Mouse (Mus musculus) WW6 (cell line): Measurements from ENCODE around the gene Prkag3.

Experiments used
- DNase-seq: peaks from one replicate; pipeline ENCODE4 v3.0.0-alpha.2; 2013; ENCODE audit warnings: low read depth, low spot score

Prkag3 gene

DNA sequence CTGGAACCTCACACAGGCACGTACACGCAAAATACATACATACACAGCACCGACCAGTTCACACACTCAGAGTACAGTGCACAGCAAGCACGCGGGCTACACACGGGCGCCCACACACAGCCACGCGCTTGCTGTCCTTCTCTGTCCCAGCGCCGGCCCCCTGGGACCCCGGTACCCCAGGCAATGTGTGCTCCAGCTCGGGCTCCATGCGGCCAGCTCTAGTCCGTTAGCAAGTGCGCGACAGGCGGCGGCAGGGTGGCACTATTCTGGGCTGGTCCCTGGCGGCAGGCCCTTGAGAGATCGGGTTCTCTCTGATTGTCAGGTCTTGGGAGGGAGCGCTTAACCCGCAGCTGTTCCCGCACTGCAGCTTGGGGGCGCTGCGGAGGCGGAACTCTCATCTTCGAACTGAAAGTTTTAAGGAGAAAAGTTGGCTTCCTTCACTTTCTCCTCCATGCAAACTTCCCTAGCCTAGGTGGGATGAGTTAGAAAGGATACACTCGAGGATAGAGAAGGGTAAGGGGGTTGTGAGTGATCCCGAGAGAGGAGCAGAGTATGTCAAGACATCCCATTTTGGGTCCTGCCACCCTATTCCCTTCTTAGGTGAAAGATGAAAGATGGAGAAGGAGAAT is at the start of gene Prkag3:
Gene Prkag3, minus strand, starts transcription at position 579 of the 629 bp plus-strand sequence.
- DNase-seq = no peak

DNA sequence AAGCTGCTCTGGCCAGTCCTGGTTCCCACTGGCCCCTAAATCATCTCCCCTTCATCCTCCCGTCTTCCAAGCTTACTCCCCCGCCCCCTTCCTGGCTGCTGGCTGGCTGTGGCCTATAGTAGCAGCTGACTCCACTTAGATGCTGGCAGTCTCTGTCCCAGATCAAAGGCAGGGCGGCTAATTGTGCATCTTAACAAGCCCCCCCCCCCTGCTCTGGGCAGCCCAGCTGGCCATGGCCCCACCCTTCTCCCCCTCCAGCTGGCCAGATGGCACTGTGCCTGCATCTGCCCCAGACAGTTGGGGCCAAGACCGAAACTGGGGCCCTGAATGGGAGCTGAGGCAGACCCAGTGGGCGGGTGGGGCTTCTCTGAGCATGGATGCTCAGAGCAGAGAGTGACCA is 48.4 kb upstream of the Prkag3 start:
- no peak for DNase-seq

DNA sequence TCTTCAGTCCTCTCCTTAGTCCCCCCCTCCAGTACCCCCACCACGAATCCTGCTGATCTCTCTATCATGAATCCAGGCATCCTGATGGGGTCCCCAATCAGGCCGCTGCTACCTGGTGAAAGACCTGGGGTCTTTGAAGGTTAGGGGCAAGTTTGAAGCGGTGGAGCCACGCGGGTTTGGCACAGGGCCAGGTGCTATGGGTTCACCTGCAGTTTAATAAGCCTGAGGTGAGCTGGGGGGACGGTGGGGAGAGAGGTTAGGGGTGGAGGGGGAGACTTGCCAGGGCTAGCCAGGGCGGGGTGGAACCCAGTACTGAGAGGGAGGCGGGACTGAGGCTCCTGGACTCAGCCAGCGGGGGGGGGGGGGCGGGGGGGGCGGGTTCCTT is 46.1 kb upstream of the Prkag3 start:
- no peak for DNase-seq

DNA sequence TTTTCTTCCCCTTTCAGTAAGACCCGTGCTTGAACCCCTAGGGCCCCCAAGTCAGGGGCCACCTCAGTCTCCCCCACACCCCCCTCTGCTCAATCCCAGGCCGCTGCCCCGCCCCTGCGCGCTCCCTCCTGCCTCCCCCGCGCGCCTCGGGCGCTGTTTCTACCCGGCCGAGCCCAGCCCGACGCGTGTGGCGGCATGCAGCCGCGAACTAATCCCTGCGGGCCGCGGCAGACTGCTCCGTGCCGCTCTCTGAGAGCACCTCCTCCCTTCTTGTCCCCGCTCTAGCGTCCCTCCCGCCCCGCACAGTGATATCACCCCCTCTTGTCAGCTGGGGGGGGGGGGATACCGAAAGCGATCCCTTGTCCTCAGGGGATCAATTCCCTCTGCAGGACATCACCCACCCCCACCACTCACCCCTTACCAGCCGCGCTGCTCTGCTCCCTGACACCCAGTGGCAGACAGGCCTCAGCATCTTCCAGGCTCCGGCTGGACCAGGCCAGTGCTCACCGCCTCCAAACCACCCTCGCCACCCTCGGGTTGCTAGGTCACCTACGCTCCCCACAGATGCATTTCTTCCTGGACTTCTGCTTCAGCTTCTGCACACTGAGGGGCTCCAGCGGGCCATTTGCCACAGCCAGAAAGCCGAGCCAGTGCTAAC is 45.6 kb upstream of the Prkag3 start:
- DNase-seq = no peak

DNA sequence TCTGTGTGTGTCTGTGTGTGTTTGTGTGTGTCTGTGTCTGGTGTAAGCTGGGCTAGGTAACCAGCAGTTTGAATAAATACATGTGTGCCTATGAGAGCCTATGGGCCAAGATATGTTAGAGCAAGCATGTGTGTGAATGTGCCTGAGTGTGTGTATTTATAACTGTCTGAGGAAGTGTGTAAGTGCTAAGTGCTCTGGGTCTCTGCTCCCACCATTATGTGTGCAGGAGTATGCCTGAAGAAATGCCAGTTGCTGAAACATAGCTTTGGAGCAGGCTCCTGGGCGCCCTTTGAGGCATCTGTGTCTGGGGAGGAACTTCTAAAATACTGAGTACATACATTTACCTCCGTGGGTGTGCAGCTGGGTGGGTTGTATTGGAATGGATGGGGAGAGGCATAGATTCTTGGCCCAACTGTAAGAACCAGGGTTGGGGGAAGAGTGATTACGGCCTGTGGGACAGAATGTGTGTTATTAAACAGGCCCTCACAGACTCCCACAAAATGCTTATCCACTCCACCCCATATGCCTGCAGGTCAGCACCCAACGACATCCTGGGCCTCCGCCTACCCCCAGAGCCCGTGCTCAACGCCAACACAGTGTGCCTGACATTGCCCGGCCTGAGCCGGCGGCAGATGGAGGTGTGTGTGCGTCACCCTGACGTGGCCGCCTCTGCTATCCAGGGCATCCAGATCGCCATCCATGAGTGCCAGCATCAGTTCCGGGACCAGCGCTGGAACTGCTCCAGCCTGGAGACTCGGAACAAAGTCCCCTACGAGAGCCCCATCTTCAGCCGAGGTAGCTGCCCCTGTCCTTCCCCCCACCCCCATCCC is 44.0 kb upstream of the Prkag3 start:
- DNase-seq = no peak

DNA sequence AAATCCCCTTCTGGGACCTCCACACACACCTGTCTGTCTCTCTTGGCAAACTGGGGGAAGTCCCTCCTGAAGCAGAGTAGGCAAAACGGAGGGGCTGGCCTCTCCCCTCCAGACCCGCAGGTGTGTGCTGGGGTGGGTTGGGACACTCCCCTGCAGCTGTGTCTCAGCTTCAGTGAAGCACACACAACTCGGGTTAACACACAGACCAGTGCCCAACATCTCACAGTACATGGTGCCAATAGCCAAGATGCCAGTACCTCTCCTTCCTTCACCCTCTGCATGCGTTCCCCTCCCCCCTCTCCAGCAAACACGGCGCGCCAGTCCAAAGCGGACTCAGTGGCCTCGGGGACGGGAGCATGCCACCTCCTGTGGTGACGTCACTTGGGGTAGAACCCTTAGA is 42.2 kb upstream of the Prkag3 start, which contains the start of gene Wnt10a:
Gene Wnt10a, plus strand, starts transcription at position 268 of the 400 bp plus-strand sequence.
- no peak for DNase-seq

DNA sequence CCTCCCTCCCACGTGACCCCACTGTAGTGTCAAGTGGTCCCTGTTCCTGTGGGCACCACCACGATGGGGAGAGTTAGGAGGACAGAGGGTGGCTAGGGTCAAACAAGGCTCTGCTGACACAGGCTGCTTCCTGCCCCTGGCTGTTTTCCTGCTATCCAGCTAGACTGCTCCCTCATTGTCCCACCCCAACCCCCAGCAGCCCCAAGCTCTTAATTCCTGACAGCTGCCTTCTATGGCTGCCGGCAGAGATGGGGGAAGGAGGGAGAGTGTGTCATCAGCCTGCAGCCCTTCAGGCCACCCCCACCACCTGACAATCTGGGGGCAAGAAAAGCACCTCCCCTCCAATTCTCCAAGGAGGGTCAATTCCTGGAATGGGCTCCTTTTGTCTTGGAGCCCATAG is 41.1 kb upstream of the Prkag3 start:
- no peak for DNase-seq

DNA sequence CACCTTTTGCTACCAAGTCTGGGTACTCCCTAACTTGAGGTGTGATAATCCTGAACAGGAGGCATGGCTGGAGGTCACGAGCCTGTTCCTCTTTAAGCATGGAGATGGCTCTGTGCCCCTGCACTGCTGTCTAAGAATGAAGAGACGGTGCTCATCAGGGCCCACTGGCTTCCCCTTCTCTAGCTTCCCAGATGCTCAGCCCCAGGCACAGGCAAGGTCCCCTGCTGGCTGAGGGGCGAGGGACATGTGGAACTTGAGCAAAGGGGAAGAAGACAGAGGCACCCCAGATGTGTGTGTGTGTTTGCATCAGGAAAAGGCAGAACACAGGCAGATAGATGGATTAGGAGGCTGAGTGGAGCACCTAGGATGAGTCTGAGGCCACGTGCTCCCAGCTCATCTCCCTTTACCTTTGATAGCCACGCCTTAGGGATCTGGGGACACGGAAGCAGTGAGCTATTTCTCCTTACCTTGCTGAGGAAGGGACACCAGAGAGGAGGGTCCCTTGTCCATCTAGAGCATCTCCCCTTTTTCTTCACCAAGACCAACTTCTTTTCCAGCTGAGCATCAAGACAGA is 39.7 kb upstream of the Prkag3 start:
- DNase-seq = no peak

DNA sequence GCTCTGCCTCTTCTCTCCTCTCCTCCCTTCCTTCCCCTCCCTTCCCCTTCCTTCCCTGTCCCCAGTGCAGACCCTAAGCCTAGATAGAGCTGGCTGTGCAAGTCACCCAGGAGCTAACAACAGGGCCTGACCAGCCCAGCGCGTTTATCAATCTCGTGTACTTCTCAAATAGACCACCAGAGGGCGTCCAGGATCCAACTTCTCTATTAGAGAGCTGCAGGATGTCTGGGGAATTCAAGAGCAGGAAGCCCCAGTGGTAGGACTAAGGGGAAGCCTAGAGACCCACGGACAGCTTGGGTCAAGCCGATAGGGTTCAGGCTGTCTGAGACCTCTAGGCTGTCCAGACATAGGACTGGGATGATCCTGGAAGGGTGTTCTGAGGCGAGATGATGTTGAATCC is 38.8 kb upstream of the Prkag3 start:
- DNase-seq = no peak

DNA sequence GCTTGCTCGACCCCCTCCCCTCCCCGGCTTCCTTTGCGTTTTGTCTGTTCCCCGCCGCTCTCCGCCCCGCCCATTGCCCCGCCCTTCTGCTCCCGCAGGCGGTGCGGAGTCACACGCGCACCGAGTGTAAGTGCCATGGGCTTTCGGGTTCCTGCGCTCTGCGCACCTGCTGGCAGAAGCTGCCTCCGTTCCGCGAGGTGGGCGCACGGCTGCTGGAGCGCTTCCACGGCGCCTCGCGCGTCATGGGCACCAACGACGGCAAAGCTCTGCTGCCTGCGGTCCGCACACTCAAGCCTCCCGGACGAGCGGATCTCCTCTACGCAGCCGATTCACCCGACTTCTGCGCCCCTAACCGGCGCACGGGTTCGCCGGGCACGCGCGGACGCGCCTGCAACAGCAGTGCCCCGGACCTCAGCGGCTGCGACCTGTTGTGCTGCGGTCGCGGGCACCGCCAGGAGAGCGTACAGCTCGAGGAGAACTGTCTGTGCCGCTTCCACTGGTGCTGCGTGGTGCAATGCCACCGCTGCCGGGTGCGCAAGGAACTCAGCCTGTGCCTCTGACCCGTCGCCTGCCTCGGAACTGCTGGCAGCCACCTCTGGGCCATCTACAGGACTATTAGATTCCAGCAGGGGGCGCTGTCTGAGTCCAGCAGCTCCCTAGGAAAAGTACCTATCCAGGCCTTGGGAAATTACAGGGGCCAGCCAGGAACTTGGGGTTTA is 35.2 kb upstream of the Prkag3 start:
- peak; percentile 78 for DNase-seq

DNA sequence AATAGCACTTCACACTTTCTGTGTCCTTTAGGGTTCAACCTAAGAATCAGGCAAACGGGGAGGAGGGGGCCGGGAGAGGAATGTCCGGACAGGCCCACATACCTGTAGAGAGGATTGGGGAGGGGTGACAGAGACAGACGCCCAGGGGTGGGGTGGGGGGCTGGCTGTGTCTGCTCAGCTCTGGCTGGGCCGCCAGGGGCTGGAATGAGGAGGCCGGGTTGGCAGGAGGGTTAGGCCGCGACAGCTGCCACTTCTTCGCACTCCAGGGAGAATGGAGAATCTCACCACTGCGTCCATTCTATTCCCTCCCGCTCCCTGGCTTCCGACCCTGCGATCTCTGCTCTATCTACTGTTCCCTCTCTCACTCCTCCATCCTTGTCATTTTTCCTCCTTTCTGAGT is 34.5 kb upstream of the Prkag3 start:
- no peak for DNase-seq

DNA sequence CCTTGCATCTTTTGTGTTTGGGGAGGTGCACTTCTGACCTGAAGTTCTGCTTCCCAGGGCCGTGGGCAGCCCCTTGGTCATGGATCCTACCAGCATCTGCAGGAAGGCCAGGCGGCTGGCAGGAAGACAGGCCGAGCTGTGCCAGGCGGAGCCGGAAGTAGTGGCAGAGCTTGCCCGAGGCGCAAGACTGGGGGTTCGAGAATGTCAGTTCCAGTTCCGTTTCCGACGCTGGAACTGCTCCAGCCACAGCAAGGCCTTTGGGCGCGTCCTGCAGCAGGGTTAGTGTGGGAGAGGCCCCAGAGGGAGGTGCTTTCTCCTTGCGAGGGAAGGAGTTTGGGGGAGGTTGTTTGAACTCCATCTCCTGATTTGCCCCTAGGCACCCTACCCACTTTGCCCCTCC is 33.0 kb upstream of the Prkag3 start:
- DNase-seq = no peak

DNA sequence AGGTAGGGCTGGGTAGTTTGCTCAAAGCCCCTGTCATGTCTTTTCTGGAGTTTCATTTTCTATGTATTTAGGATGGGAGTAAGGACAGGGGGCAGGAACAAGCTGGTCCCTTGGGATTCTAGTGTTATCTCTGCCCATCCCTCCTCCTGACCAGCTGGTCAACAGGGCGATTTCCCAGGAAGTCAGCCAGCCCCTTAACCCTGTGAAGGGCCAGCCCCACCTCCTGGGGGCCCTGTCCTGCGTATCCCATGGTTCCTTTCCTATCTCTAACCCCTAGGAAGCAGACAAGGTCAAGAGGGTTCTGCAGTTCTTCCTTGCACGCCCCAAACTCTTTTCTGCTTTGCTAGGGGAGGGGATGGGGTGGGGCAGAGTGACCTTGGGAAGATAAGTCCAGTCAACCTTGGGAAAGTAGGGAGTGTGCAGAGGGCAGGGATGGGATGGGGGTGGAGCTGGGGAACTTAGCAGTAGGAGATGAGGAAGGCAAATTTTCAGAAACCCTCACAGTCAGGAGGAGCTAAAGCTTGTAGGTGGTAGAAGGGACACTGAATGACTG is 30.0 kb upstream of the Prkag3 start:
- no peak for DNase-seq

DNA sequence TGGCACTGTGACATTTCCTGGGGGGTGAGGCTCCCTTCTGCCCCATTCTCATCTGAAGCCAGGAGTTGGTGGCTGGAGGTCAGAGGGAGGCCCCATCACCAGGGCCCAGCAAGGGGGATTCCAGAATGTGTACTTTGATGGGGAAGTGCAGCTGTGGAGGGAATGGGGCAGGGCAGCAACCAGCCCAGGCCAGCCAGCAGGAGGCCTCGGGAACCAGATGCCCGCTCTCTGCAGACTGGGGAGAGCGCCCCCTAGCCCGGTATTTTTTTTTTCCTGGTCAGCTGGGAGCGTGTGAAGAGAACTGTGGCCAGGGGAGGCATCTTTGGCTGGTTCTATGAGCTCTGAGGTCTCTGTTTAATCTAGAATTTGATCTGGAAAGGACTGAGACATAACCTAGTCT is 26.8 kb upstream of the Prkag3 start:
- no peak for DNase-seq

DNA sequence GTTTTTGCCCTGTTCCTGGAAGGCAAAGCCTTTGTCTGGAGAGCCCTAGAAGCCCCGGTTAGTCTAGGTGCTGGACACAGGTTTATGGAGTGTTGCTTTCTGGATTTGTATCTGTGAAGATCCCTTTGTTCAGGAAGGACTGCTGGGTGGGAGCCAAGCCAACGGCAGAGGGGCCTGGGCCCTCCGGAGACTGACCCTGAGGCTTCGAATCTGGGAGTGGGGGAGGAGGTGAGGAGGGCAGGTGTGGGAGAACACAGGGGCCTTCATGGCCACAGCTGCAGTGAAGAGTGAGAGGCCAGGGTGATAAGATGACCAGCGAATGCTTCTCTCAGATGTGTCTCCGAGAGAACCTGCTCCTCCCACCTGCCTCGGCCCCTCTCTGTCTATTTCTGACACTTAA is 25.0 kb upstream of the Prkag3 start:
- no peak for DNase-seq

DNA sequence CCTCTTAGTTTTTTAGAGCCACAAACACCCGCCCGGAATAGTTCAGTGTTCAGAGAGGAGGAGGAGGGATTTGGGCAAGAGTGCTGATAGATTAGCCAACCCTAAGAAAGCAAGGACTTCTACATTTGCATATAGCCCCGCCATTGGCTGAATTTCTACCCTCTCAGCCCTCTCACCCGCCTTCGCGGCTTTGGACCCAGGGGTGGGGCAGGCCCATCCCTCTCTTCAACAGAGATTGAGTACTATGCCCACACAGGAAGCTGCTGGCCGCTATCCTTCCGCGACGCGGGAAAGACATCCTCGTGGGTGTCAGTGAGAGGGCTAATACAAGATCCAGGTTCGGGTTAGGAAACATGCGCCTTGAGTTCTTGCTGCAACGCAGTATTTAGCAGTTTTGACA is 24.1 kb upstream of the Prkag3 start:
- no peak for DNase-seq

DNA sequence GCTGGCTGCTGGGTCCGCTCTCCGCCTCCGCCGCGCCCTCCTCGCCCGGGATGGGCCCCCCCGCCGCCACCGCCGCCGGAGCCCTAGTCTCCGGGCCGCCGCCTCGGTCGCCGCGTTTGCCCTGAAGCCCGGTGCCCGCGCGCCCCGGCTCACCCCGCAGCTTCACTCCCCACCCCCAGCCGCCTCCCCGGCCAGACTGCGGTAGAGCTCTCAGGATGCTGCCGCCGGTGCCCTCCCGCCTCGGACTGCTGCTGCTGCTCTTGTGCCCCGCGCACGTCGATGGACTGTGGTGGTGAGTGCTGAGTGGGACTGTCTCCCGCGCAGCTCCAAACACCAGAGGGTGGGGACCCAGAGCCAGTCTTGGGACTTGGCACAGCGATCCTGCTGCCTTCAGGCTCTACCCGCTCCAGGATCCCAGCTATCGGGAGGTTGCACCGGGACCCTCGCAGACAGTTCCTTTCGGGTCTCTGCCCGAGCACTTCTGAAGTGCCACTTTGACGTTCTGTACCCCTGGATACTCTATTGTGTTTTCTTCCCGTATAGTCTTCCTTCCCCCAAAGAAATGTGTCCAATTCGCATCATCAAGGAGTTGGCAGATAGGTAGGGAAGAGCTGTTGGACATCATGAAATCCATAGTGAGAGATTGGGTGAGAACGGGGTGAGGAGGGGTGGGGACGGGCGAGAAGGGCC is 23.1 kb upstream of the Prkag3 start:
- no peak for DNase-seq

DNA sequence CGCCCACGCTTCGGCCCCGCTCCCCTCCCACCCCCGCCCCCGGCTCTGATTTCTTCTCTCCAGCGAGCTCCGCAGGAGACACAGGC is 22.7 kb upstream of the Prkag3 start, which contains the start of gene Wnt6:
Gene Wnt6, plus strand, starts transcription at position 48 of the 86 bp plus-strand sequence.
- DNase-seq = no peak

DNA sequence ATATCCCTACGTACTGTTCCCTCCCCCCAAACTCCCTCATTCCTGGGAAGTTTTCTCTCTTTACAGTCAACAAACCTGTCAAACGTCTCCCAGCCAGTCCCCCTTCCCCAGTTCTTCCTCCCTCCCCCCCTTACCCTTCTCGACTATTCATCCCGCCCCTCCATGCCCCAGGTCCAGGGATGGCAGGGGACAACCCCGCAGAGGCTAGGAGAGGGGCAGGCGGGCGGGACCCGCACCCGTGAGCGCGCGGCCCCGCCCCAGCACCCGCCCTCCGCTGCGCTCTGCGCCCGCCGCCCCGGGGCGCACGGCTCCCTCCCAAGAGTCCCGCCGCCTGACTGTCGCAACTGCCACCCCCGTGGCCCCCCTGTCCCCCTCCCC is 22.4 kb upstream of the Prkag3 start:
- DNase-seq = no peak

DNA sequence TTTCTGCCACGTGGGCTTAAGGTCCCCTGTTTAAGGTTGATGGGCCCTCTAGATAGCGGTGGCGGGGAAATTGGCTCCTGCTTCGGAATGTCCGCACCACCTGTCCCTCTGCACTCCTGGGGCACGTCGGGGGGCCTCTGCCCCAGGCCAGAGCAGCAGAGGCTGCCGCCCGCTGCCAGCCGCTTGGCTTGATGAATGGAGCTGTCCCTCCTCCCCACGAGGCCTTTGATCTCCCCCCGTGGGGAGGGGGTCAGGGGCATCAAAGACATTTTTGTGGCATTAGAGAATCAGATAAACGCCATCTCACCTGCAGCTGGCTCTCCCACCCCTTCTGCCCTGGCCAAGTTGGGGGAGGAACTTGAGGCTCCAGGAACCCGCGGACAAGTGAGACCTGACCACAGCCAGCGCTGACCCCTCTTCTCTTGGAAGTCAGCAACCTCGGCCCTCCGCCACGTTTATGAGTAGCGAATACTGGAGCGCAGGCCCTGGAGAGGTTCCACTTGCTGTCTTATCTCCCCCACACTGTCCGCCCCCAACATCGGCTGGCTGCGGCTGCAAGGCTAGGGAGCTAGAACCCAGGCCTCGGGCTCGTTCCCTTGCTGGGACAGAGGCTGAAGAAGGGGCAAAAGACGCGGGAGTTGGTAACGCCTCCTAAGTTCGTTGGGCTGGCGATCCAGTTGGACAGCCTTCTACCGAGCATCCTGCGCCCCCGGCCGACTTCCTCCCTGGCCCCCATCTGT is 21.9 kb upstream of the Prkag3 start:
- DNase-seq = no peak

DNA sequence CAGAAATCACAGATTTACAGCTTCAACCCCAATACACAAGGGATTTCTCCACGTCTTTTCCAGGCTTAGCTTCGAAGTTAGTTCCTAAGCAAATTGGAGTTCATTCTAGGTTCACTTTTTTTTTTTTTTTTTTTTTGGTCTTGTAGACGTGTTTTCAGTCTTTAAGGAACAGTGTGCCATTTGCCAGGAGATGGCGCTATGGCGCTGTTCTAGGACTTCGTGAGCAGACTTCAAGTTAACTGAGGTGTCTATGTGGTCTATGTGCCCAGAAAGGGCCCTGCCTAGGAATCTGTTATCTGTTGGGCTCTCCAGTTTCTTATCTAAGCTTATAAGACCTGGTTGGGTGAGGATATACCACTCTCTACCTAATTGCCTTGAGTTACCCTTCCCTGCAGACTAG is 14.1 kb upstream of the Prkag3 start:
- peak; percentile 75 for DNase-seq
